Mouse (Mus musculus) skeletal muscle tissue, adult 2 months (tissue): ENCODE results near the gene Cntn4.

Experiments used
- DNase-seq: peaks from one replicate; pipeline ENCODE4 v3.0.0-alpha.2; 2012; ENCODE audit warnings: low read depth, low spot score

Cntn4 gene

GRCm38 (mm10) chr6:106645496-106646211, 968.2 kb downstream of the Cntn4 start:
- no peak for DNase-seq

GRCm38 (mm10) chr6:106646945-106647344, 969.5 kb downstream of the Cntn4 start:
- no peak for DNase-seq

GRCm38 (mm10) chr6:106663780-106664651, 986.6 kb downstream of the Cntn4 start:
- no peak for DNase-seq

DNA sequence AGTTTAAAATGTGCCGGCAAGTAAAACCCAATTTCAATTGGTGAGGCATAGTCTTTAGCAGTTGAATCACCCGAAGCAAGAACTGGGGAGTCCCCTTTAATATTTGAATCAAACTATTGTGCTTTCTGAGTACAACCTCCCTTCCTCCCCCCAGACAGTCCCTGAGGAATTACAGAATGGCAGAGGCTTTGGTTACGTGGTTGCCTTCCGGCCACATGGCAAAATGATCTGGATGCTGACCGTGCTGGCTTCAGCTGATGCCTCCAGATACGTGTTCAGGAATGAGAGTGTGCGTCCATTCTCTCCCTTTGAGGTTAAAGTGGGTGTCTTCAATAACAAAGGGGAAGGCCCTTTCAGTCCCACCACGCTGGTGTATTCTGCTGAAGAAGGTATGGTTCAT, 998.1 kb downstream of the Cntn4 start:
- DNase-seq = no peak

DNA sequence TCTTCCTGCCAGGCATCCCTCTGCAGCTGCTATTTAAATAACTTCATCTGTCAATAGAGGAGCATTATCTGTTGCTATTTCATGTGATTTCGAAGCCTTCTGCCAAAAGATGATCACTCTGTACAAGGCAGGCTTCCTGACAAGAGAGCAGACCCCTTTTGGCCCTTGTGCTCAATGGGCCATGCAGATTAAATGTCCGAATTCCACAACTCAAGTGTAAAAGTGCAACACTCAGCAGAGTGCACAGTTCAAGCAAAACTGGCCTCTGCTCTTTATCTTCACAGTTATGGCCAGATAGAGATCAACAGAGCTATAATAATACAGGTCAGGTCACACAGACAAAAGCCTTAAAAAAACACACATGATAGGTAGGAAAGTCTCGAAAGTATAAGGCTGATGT, 1024.5 kb downstream of the Cntn4 start:
- no peak for DNase-seq

- no peak for DNase-seq
Measured at GRCm38 (mm10) chr6:106705506-106706035, 1028.1 kb downstream of the Cntn4 start.

DNA sequence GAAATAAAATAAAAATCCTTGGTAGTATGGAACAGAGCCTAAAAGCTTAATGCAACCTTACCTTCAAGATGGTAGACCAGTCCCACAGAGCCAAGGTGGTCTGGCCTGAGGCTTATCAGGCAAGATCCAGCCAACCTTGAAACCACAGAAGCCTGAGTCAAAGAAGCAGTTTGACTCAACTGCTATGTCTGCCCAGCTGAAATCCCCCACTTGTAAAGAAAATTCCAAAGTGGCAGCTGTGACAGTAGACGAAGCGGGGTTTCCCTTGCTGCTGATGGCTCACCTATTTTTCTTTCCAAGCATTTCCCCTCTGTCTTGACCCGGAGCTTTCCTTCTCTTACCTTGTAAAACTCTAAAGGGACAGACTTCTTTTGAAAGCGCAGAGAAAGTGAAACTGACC, 1048.2 kb downstream of the Cntn4 start:
- DNase-seq = no peak

- DNase-seq = no peak
Measured at GRCm38 (mm10) chr6:106726078-106726477, 1048.6 kb downstream of the Cntn4 start.

GRCm38 (mm10) chr6:106727703-106728102, 1050.2 kb downstream of the Cntn4 start:
- no peak for DNase-seq

DNA sequence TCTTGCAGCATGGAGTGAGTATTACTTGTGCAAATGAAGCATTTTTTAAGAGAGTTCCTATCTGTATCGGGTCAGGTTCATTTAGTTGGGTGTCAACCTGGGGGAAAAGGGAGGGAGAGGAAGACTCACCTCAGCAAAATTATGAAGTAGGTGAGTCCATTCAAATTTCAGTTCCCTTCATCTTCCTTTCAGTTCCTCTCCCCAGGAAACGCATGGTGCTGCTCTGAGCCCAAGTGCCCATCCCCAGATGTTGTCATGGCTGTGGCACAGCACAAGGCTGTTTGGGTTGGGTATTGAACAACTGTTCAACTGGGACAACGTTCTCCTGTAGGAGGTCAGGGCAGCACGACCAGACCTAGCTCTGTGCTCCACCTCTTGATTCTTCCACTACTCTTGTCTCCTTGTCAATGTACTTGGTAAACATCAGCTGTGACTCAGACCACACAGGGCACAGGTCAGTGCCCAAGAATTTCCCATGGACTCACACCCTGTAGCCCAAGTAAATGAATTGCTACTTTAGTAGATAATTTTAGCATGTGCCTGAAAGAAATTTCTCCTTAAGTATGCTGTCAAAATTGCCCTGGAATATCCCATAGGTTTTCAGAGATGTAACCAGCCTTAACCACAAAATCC, 1052.3 kb downstream of the Cntn4 start:
- DNase-seq = no peak

GRCm38 (mm10) chr6:106732563-106732962, 1055.1 kb downstream of the Cntn4 start:
- DNase-seq = no peak

DNA sequence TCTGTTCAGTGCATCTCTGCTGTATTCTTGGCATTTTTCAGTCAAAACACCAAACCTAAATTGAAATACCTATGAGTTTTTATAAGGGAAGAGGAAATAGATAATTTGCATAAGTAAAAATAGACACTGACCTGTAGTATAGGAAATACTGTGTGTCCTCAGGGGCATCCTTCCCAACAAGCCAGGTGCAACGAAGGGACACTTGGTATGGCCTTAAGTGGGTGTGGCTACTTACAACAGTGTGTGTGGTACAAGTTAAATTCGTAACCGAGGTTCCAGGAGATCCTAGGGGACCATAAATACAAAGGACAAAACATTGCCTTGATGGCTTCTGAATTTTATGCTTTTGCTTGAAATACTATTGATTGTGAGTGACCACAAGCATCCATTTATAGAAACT, 1060.8 kb downstream of the Cntn4 start:
- DNase-seq = no peak

DNA sequence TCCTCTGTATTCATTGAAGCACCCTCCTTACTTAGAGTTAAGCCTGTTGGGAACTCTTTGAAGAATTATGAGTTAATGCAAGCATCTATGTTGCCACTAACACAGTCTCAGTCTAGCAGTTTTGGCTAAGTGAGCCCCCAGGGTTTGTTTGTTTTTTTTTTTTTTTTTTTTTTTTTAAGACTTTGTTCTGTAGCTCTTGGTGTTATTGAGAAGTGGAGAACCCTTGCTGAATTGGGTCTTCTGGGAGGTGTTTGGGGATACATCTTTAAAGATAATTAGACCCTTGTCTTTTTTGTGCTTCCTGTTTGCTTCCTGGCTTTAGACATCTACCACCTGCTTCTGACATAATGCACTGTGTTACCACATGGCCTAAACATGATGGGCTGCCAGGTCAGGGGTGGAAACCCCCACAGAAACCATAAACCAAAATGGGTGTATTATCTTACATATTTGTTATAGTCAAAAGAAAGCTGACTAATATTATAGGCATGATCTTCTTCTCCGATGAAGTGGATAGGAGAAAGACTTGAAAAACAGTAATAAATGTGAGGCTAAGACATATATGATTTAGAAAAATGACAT, 1062.9 kb downstream of the Cntn4 start:
- DNase-seq = no peak

GRCm38 (mm10) chr6:106743556-106744233, 1066.2 kb downstream of the Cntn4 start:
- DNase-seq = no peak

GRCm38 (mm10) chr6:106745673-106746394, 1068.4 kb downstream of the Cntn4 start:
- DNase-seq = no peak

- DNase-seq = no peak
Measured at GRCm38 (mm10) chr6:106747251-106747650, 1069.8 kb downstream of the Cntn4 start.

GRCm38 (mm10) chr6:106747804-106748203, 1070.3 kb downstream of the Cntn4 start:
- DNase-seq = no peak
